Mouse (Mus musculus) small intestine, adult 2 months (tissue): ENCODE data around the gene Cdc14a. TPM values are rescaled to one million over a fixed set of nuclear protein-coding genes. Genes with fewer than 3 reads are reported as not detected.

ENCODE experiments used
- H3K27ac ChIP-seq: fragments of 200-500 bp; 2 replicates; pipeline ENCODE4 v1.5.1; 2012; ENCODE audit warnings: low read depth, low read length, control low read depth, inconsistent platforms; ENCODE audit not compliant: insufficient read depth
- H3K27me3 ChIP-seq: fragments of 200-500 bp; 2 replicates; pipeline ENCODE4 v1.6.1; 2012; ENCODE audit warnings: mild to moderate bottlenecking, moderate library complexity, low read length, inconsistent platforms; ENCODE audit not compliant: control insufficient read depth, insufficient read depth
- H3K36me3 ChIP-seq: fragments of 200-500 bp; 2 replicates; pipeline ENCODE4 v1.6.1; 2012; ENCODE audit warnings: mild to moderate bottlenecking, low read length, control low read depth, inconsistent platforms; ENCODE audit not compliant: control insufficient read depth, insufficient read depth
- H3K4me1 ChIP-seq: fragments of 200-500 bp; 2 replicates; pipeline ENCODE4 v1.6.1; 2012; ENCODE audit warnings: low read length, inconsistent platforms, mixed read lengths; ENCODE audit not compliant: control insufficient read depth, insufficient read depth, insufficient read length
- H3K4me3 ChIP-seq: fragments of 200-500 bp; 2 replicates; pipeline ENCODE4 v1.5.1; 2012; ENCODE audit warnings: low read depth, mild to moderate bottlenecking, control low read depth, inconsistent platforms, low read length, moderate library complexity
- CTCF ChIP-seq: fragments of 200-500 bp; IDR thresholded peaks from 2 replicates; pipeline ENCODE4 v1.5.1; 2012; ENCODE audit warnings: low read depth, mild to moderate bottlenecking, control low read depth, inconsistent platforms, low read length, moderate library complexity, mixed read lengths; ENCODE audit not compliant: insufficient replicate concordance, insufficient read length; ENCODE audit errors: extremely low read depth
- POLR2A ChIP-seq: fragments of 200-500 bp; IDR thresholded peaks from 2 replicates; pipeline ENCODE4 v1.6.1; 2012; ENCODE audit warnings: low read depth, mild to moderate bottlenecking, control low read depth, inconsistent platforms, low read length, moderate library complexity
- WGBS: fragments of 180-500 bp; shearing (Covaris S2); methylation state at CpG from one replicate; pipeline ENCODE4 v1.1.7; 2018; 5-methylcytosine and 5-hydroxymethylcytosine counted together
- polyA plus RNA-seq: library from polyadenylated mRNA; depleted of rRNA; stranded (reverse); fragments of >200 nt; gene quantifications from 2 replicates; pipeline ENCODE4 v1.2.3, GENCODE M21; 2012

Gene Cdc14a
- polyA plus RNA-seq, 1 experiment, result 8.6 TPM

DNA sequence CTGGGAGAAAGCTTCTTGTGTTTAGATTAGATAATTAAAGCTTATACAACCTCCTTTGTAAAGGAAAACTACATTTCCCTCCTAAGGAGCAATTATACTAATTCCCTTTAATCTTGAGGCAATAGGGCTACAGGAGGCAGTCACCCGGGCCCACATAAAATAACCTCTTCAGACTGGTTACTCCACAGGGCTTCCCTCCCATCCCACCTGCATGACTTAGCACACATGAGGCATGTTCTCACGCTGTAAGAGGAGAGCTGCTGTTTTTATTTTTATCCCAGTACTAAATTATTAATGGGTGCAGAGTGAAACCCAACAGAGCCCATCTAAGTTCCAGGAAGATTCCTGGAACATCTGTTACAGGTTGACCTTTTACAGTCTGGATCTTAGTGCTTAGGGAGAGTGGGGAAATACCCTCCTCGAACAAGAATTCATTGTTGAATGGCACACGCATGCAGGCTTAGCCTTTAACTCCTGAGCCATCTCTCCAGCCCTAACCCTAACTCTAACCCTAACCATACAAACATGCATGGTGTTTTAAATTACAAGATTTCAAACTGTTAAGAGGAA is 54.9 kb downstream of the Cdc14a start:
- Histone ChIP-seq H3K4me3 (no peak overlapping the region), H3K4me1 (peaks cover 3% of the 10 kb centered on the region; the same call in 1 of the 2 replicates), H3K27ac (no peak overlapping the region), H3K36me3 (no peaks in the 10 kb centered on the region), H3K27me3 (no peaks in the 10 kb centered on the region)
- 54% methylated on average over 4 of the region's 4 CpGs for WGBS
- no peak for TF ChIP-seq CTCF
- TF ChIP-seq POLR2A, result no peak

GRCm38 (mm10) chr3:116366125-116366524 is 57.7 kb downstream of the Cdc14a start:
- TF ChIP-seq POLR2A, result no peak
- TF ChIP-seq CTCF, result no peak
- Histone ChIP-seq H3K27me3 (no peaks in the 10 kb centered on the region), H3K4me3 (no peak overlapping the region), H3K4me1 (peaks cover 3% of the 10 kb centered on the region; the same call in 1 of the 2 replicates), H3K36me3 (no peaks in the 10 kb centered on the region), H3K27ac (peak overlapping the region; percentile 70; the same call in 1 of the 2 replicates)
- WGBS, result 29% methylated on average over 2 of the region's 2 CpGs

DNA sequence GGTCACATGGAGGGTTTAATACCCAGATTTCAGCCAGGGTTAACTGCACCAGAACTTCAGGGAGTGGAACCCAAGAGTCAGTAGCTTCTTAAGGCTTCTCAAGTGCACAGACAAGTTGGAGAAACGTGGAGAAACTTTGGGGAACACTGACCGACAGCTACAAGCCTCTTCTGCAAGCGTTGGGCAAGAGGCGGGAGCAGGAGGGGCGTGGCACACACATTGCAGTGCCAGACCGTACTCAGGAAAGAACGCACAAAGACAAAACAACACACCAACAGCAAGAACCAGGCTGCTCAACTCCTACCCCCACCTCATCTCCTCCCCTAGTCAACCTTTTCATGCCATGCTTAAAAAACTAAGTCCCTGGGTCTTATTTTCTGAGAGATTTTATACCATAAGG is 61.9 kb downstream of the Cdc14a start:
- 78% methylated on average over 7 of the region's 7 CpGs for WGBS
- no peaks in the 10 kb centered on the region for H3K36me3 ChIP-seq
- no peak for TF ChIP-seq CTCF
- no peak for TF ChIP-seq POLR2A
- no peak overlapping the region for H3K27ac ChIP-seq
- H3K4me3 ChIP-seq, result no peak overlapping the region
- no peaks in the 10 kb centered on the region for H3K27me3 ChIP-seq
- H3K4me1 ChIP-seq, result peaks cover 3% of the 10 kb centered on the region; the same call in 1 of the 2 replicates

GRCm38 (mm10) chr3:116361101-116361500 is 62.7 kb downstream of the Cdc14a start:
- Histone ChIP-seq H3K27ac (no peak overlapping the region), H3K4me3 (no peak overlapping the region), H3K27me3 (no peaks in the 10 kb centered on the region), H3K4me1 (no peaks in the 10 kb centered on the region; the same call in 1 of the 2 replicates), H3K36me3 (no peaks in the 10 kb centered on the region)
- no peak for TF ChIP-seq POLR2A
- 70% methylated on average over 5 of the region's 5 CpGs for WGBS

DNA sequence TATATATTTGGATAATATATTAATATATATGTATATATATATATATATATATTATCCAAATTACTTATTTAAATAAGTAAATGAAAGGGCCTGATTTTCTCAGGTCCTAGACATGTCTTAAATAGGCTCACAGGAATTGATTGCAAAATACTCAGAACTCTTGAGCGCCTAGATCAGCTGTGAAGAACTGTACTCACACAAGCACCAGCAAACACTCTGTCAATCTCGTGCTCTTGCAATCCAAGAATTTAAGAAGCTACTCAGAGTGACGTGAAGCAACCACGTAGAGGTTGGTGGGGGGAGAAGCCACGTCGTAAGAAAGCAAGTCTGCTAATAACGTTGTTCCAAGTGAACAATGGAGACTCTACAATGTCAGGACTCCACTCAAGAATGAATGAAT is 66.0 kb downstream of the Cdc14a start:
- Histone ChIP-seq H3K4me3 (no peak overlapping the region), H3K27ac (no peak overlapping the region), H3K36me3 (no peaks in the 10 kb centered on the region), H3K4me1 (no peaks in the 10 kb centered on the region; the same call in 1 of the 2 replicates), H3K27me3 (no peaks in the 10 kb centered on the region)
- TF ChIP-seq POLR2A (no peak), CTCF (no peak)
- WGBS, result 91% methylated on average over 7 of the region's 7 CpGs

DNA sequence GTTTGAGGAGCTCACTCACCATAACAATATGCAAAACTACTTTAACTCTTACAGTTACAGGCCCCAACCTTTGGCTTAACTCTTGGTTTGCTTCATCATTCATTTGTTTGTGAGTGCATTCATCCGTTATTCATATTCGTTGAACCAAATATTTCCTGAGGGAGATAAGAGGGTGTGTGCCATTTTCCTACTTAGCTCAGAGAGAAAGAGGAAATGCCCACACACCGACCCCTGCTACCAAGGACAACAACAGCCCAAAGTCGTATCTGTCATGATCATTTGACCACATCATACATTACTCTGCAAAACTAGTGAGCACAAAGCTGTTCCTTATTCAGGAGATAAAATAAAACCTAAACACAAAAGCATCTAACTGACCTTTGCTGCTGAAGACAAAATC is 66.7 kb downstream of the Cdc14a start:
- H3K27ac ChIP-seq, result no peak overlapping the region
- WGBS, result 70% methylated on average over 4 of the region's 4 CpGs
- H3K4me1 ChIP-seq, result no peaks in the 10 kb centered on the region; the same call in 1 of the 2 replicates
- H3K27me3 ChIP-seq, result no peaks in the 10 kb centered on the region
- TF ChIP-seq CTCF (no peak), POLR2A (no peak)
- no peaks in the 10 kb centered on the region for H3K36me3 ChIP-seq
- no peak overlapping the region for H3K4me3 ChIP-seq

GRCm38 (mm10) chr3:116355026-116355788 is 68.6 kb downstream of the Cdc14a start:
- Histone ChIP-seq H3K36me3 (peaks cover 4% of the 10 kb centered on the region; the same call in 1 of the 2 replicates), H3K27ac (no peak overlapping the region), H3K4me3 (no peak overlapping the region), H3K27me3 (no peaks in the 10 kb centered on the region), H3K4me1 (no peaks in the 10 kb centered on the region; the same call in 1 of the 2 replicates)
- TF ChIP-seq POLR2A (no peak), CTCF (no peak)
- 90% methylated on average over 15 of the region's 15 CpGs for WGBS
